In genomic region chr16:59534349-59534748, GRCm38 (mm10) we compare ENCODE assay signal across 19 mouse cellular contexts.
DNase-seq lines count a peak whose midpoint lies in the region; ATAC-seq lines count a peak whose summit lies in the region.
"Had no signal": no experiment of that assay in that cellular context is flagged by ENCODE, and none has a peak within 500 bp of the region (broad histone marks: within the 10 kb centered on the region; RNA-seq: fewer than 3 reads in every experiment).

No protein-coding gene starts in this region.

- H3K27me3 ChIP-seq in heart, embryonic 10.5 days (ENCODE audit: insufficient read depth, poor library complexity, severe bottlenecking) = no peaks in the 10 kb centered on the region
- H3K27me3 ChIP-seq in embryonic facial prominence, embryonic 14.5 days (replicated peaks; ENCODE audit: control insufficient read depth, insufficient read depth, low read length) = no peaks in the 10 kb centered on the region
- H3K27me3 ChIP-seq in hindbrain, embryonic 16.5 days (replicated peaks; ENCODE audit: control insufficient read depth, insufficient read depth, low read length) = no peaks in the 10 kb centered on the region
- H3K27me3 ChIP-seq: forebrain, embryonic 15.5 days; kidney, embryonic 15.5 days; midbrain, embryonic 12.5 days; neural tube, embryonic 13.5 days had no signal

- ATAC-seq in embryonic facial prominence, embryonic 14.5 days (ENCODE audit: low read depth) = peak; percentile 65
- no peak for ATAC-seq in hindbrain, embryonic 16.5 days
- ATAC-seq: forebrain, embryonic 15.5 days had no signal

- H3K4me3 ChIP-seq in heart, embryonic 10.5 days = no peak overlapping the region
- H3K4me3 ChIP-seq in embryonic facial prominence, embryonic 14.5 days (ENCODE audit: low read depth, low read length) = no peak overlapping the region
- no peak overlapping the region for H3K4me3 ChIP-seq in hindbrain, embryonic 16.5 days (ENCODE audit: low read length)
- H3K4me3 ChIP-seq: forebrain, embryonic 15.5 days; kidney, embryonic 15.5 days; midbrain, embryonic 12.5 days; neural tube, embryonic 13.5 days had no signal

- peak; percentile 64 to 73 for DNase-seq in heart, adult 18-20 months
- DNase-seq in heart, embryonic 10.5 days (ENCODE audit: low spot score) = no peak
- DNase-seq in embryonic facial prominence, embryonic 14.5 days (ENCODE audit: low spot score) = peak; percentile 63
- peak; percentile 52 for DNase-seq in gastrocnemius, postnatal 10 days
- DNase-seq in heart, postnatal 14 days = peak; percentile 40 to 44
- DNase-seq in thymus, postnatal 0 days (ENCODE audit: low spot score) = no peak
- no peak for DNase-seq in layer of hippocampus, postnatal 25 days (ENCODE audit: extremely low spot score in 1 of 2, low spot score in 1 of 2)
- DNase-seq: cerebellum, postnatal 25 days; lung, adult 2 months; lung, postnatal 36 days; right cerebral cortex, postnatal 14 days; thymus, postnatal 25 days had no signal

- H3K36me3 ChIP-seq in heart, embryonic 10.5 days = peaks cover 65% of the 10 kb centered on the region
- H3K36me3 ChIP-seq in embryonic facial prominence, embryonic 14.5 days (ENCODE audit: control insufficient read depth, insufficient read depth, low read length) = peaks cover 24% of the 10 kb centered on the region
- H3K36me3 ChIP-seq in hindbrain, embryonic 16.5 days (ENCODE audit: control insufficient read depth, insufficient read depth, low read length) = peaks cover 3% of the 10 kb centered on the region; the same call in 1 of the 2 replicates
- H3K36me3 ChIP-seq: forebrain, embryonic 15.5 days had no signal

- intact Hi-C loops in heart, postnatal 14 days (cut with DNase I) = loop anchor here (2.0 kb wide), 1 partner anchor 82 kb away; no protein-coding TSS in a partner anchor

- peaks cover 8% of the 10 kb centered on the region for H3K4me1 ChIP-seq in heart, embryonic 10.5 days
- no peaks in the 10 kb centered on the region for H3K4me1 ChIP-seq in embryonic facial prominence, embryonic 14.5 days (ENCODE audit: control insufficient read depth, insufficient read depth, low read length)
- H3K4me1 ChIP-seq in hindbrain, embryonic 16.5 days (ENCODE audit: control insufficient read depth, insufficient read depth, low read depth, low read length) = no peaks in the 10 kb centered on the region
- H3K4me1 ChIP-seq: forebrain, embryonic 15.5 days; kidney, embryonic 15.5 days; midbrain, embryonic 12.5 days; neural tube, embryonic 13.5 days had no signal

- no peak overlapping the region for H3K27ac ChIP-seq in heart, embryonic 10.5 days
- no peak overlapping the region for H3K27ac ChIP-seq in embryonic facial prominence, embryonic 14.5 days (replicated peaks; ENCODE audit: low read depth, low read length)
- no peak overlapping the region for H3K27ac ChIP-seq in hindbrain, embryonic 16.5 days (ENCODE audit: low read depth, low read length)
- H3K27ac ChIP-seq: forebrain, embryonic 15.5 days; kidney, embryonic 15.5 days; midbrain, embryonic 12.5 days; neural tube, embryonic 13.5 days; stomach, postnatal 0 days had no signal

- no peak overlapping the region for H3K4me2 ChIP-seq in embryonic facial prominence, embryonic 14.5 days (ENCODE audit: low read depth, low read length)
- H3K4me2 ChIP-seq in hindbrain, embryonic 16.5 days (ENCODE audit: low read length) = no peak overlapping the region
- H3K4me2 ChIP-seq: forebrain, embryonic 15.5 days; kidney, embryonic 15.5 days; liver, embryonic 11.5 days; midbrain, embryonic 12.5 days; neural tube, embryonic 13.5 days had no signal

- H3K9me3 ChIP-seq in heart, embryonic 10.5 days = no peaks in the 10 kb centered on the region
- peaks cover 7% of the 10 kb centered on the region; the same call in 1 of the 2 replicates for H3K9me3 ChIP-seq in embryonic facial prominence, embryonic 14.5 days (ENCODE audit: control insufficient read depth, low read length)
- H3K9me3 ChIP-seq in hindbrain, embryonic 16.5 days (ENCODE audit: control insufficient read depth, low read length) = peaks cover 5% of the 10 kb centered on the region
- H3K9me3 ChIP-seq: forebrain, embryonic 15.5 days; neural tube, embryonic 13.5 days had no signal

- 86% methylated on average over 11 of the region's 11 CpGs for WGBS in heart, embryonic 10.5 days
- WGBS in embryonic facial prominence, embryonic 14.5 days = 72% methylated on average over 11 of the region's 11 CpGs
- WGBS in hindbrain, embryonic 16.5 days = 92% methylated on average over 11 of the region's 11 CpGs

- no peak overlapping the region for H3K9ac ChIP-seq in embryonic facial prominence, embryonic 14.5 days (ENCODE audit: low read depth, low read length)
- H3K9ac ChIP-seq in hindbrain, embryonic 16.5 days (ENCODE audit: low read depth, low read length) = no peak overlapping the region
- H3K9ac ChIP-seq: forebrain, embryonic 15.5 days; kidney, embryonic 15.5 days; midbrain, embryonic 12.5 days; neural tube, embryonic 13.5 days had no signal

Comparison
In these comparisons a context has a peak if more than half of its experiments do, and no peak if none do; other contexts are left out.
1. DNase-seq: peak in heart, adult 18-20 months (2 of 2), embryonic facial prominence, embryonic 14.5 days (single experiment), gastrocnemius, postnatal 10 days (single experiment) and heart, postnatal 14 days (2 of 2); none in heart, embryonic 10.5 days (single experiment), thymus, postnatal 0 days (single experiment) and layer of hippocampus, postnatal 25 days (0 of 2).